Mouse (Mus musculus): Measurements from ENCODE around the gene Ccpg1. TPM values are rescaled to one million over a fixed set of nuclear protein-coding genes. Genes with fewer than 3 reads are reported as not detected.

The Ccpg1 gene
- polyA plus RNA-seq, 1 experiment from 2014 or later, result 21.6 TPM

GRCm38 (mm10) chr9:73059224-73059623 is 74.0 kb downstream of the Ccpg1 start:
- Histone ChIP-seq H3K36me3 (ENCODE audit: control insufficient read depth, insufficient read depth, low read length) (no peaks in the 10 kb centered on the region), H3K4me3 (ENCODE audit: low read depth, low read length) (no peak overlapping the region), H3K4me2 (replicated peaks; ENCODE audit: low read depth, low read length) (no peak overlapping the region), H3K27me3 (ENCODE audit: control insufficient read depth, insufficient read depth, low read length) (no peaks in the 10 kb centered on the region), H3K9ac (replicated peaks; ENCODE audit: low read depth, low read length) (no peak overlapping the region), H3K27ac (ENCODE audit: low read length) (no peak overlapping the region), H3K4me1 (ENCODE audit: control insufficient read depth, insufficient read depth, low read length) (0 out of 2 replicates have a peak, but pooled peaks cover 4% of the 10 kb centered on the region), H3K9me3 (ENCODE audit: control insufficient read depth, low read depth, low read length) (no peaks in the 10 kb centered on the region)
- no peak for ATAC-seq (ENCODE audit: insufficient number of reproducible peaks, insufficient read depth, low FRiP score, low read depth)
- WGBS, result 91% methylated on average over 4 of the region's 4 CpGs

GRCm38 (mm10) chr9:73063621-73064290 is 78.5 kb downstream of the Ccpg1 start:
- H3K36me3 ChIP-seq (ENCODE audit: control insufficient read depth, insufficient read depth, low read length), result no peaks in the 10 kb centered on the region
- 18% methylated on average over 15 of the region's 15 CpGs for WGBS
- H3K27me3 ChIP-seq (ENCODE audit: control insufficient read depth, insufficient read depth, low read length), result no peaks in the 10 kb centered on the region
- H3K4me3 ChIP-seq (ENCODE audit: low read depth, low read length), result no peak overlapping the region
- H3K4me2 ChIP-seq (replicated peaks; ENCODE audit: low read depth, low read length), result 0 out of 2 replicates have a peak overlapping the region, but pooled peaks have one; percentile 1
- no peaks in the 10 kb centered on the region for H3K9me3 ChIP-seq (ENCODE audit: control insufficient read depth, low read depth, low read length)
- peaks cover 17% of the 10 kb centered on the region for H3K4me1 ChIP-seq (ENCODE audit: control insufficient read depth, insufficient read depth, low read length)
- ATAC-seq (ENCODE audit: insufficient number of reproducible peaks, insufficient read depth, low FRiP score, low read depth), result no peak
- H3K9ac ChIP-seq (replicated peaks; ENCODE audit: low read depth, low read length), result no peak overlapping the region
- no peak overlapping the region for H3K27ac ChIP-seq (ENCODE audit: low read length)

Small RNA genes within 50 kb of the gene (microRNA-seq; reads per million reads assigned to microRNA genes)
- not detected for gene Gm27353

Other genes starting within 250 kb of the Ccpg1 start
- gene Prtg, start 178.6 kb upstream of the Ccpg1 start, polyA plus RNA-seq (2014; fragmentation: Nextera tagmentation; extraction: Ambion mirVana), result 0.52 and 0.68 TPM in 2 replicates
- 6.8 and 7.4 TPM in 2 replicates for gene Pygo1, start 59.8 kb upstream of the Ccpg1 start, polyA plus RNA-seq (2014; fragmentation: Nextera tagmentation; extraction: Ambion mirVana)
- gene Dyx1c1, start 26.6 kb upstream of the Ccpg1 start, polyA plus RNA-seq (2014; fragmentation: Nextera tagmentation; extraction: Ambion mirVana), result 0.85 and 1.7 TPM in 2 replicates
- not detected in 2 replicates for gene Gm44503, start 26.6 kb upstream of the Ccpg1 start, polyA plus RNA-seq (2014; fragmentation: Nextera tagmentation; extraction: Ambion mirVana)
- 12.4 and 14.6 TPM in 2 replicates for gene Ccpg1os, start within 50 bp of the Ccpg1 start, polyA plus RNA-seq (2014; fragmentation: Nextera tagmentation; extraction: Ambion mirVana)
- 19.1 and 20.0 TPM in 2 replicates for gene Pigb, start 54.9 kb downstream of the Ccpg1 start, polyA plus RNA-seq (2014; fragmentation: Nextera tagmentation; extraction: Ambion mirVana)
- 5.0 and 5.4 TPM in 2 replicates for gene Rab27a, start 59.4 kb downstream of the Ccpg1 start, polyA plus RNA-seq (2014; fragmentation: Nextera tagmentation; extraction: Ambion mirVana)
- gene Khdc3, start 116.4 kb downstream of the Ccpg1 start, polyA plus RNA-seq (2014; fragmentation: Nextera tagmentation; extraction: Ambion mirVana), result 0.36 and 0.39 TPM in 2 replicates
- not detected in 2 replicates for gene Gm20509, start 117.0 kb downstream of the Ccpg1 start, polyA plus RNA-seq (2014; fragmentation: Nextera tagmentation; extraction: Ambion mirVana)
- gene Rsl24d1, start 128.0 kb downstream of the Ccpg1 start, polyA plus RNA-seq (2014; fragmentation: Nextera tagmentation; extraction: Ambion mirVana), result 111 and 114 TPM in 2 replicates